14 mouse cellular contexts compared by ENCODE assay signal in the genomic region with DNA sequence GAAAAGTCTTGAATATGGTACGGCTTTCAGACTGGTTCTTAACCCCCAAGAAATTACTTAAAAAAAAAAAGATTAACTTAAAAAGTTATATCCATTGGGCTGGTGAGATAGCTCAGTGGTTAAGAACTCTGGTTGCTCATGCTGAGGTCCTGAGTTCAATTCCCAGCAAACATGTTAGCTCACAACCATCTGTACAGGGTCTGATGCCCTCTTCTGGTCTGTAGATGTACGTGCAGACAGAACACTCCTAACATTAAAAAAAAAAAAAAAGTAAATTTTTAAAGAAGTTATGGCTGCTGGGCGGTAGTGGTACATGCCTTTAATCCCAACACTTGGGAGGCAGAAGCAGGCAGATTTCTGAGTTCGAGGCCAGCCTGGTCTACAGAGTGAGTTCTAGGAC. TPM values are rescaled to one million over a fixed set of nuclear protein-coding genes. Genes with fewer than 3 reads are reported as not detected.
A peak's percentile ranks its signal among the peaks of the same experiment; 100 is the strongest.
DNase-seq lines count a peak whose midpoint lies in the region; ATAC-seq and TF ChIP-seq lines count a peak whose summit lies in the region.
"Had no signal": no experiment of that assay in that cellular context is flagged by ENCODE, and none has a peak within 500 bp of the region (broad histone marks: within the 10 kb centered on the region; RNA-seq: fewer than 3 reads in every experiment).

No protein-coding gene starts in this region.

- peaks cover 37% of the 10 kb centered on the region for H3K36me3 ChIP-seq in liver, adult 2 months (ENCODE audit: control insufficient read depth, insufficient read depth, low read length)
- H3K36me3 ChIP-seq in liver, embryonic 11.5 days (ENCODE audit: control insufficient read depth, insufficient read depth, low read length): peaks cover 21% of the 10 kb centered on the region; the same call in 1 of the 2 replicates

- H3K79me2 ChIP-seq in liver, adult 2 months (ENCODE audit: control insufficient read depth, insufficient read depth, low read length): no peaks in the 10 kb centered on the region

- TF ChIP-seq CTCF in cerebellum, adult 2 months (IDR thresholded peaks at IDR 0.05; ENCODE audit: borderline replicate concordance, insufficient read depth, low read depth, low read length): 0 out of 2 replicates have a peak, but pooled peaks have one; percentile 13
- TF ChIP-seq CTCF in liver, adult 2 months (IDR thresholded peaks at IDR 0.05; ENCODE audit: low read depth, low read length): 0 out of 2 replicates have a peak, but pooled peaks have one; percentile 9

- H3K27ac ChIP-seq in cerebellum, adult 2 months (ENCODE audit: insufficient read depth, low read length): no peak overlapping the region
- no peak overlapping the region for H3K27ac ChIP-seq in liver, adult 2 months (replicated peaks; ENCODE audit: insufficient read depth, low read depth, low read length)
- no peak overlapping the region for H3K27ac ChIP-seq in liver, embryonic 11.5 days (ENCODE audit: low read depth, low read length)
- H3K27ac ChIP-seq: hindbrain, embryonic 15.5 days; liver, embryonic 15.5 days; neural tube, embryonic 12.5 days had no signal

- no peaks in the 10 kb centered on the region for H3K9me3 ChIP-seq in liver, embryonic 11.5 days (ENCODE audit: control insufficient read depth, low read length)
- H3K9me3 ChIP-seq: hindbrain, embryonic 15.5 days; liver, embryonic 15.5 days; neural tube, embryonic 12.5 days had no signal

- no peak for ATAC-seq in liver, embryonic 11.5 days (replicated peaks; ENCODE audit: low FRiP score)
- peak; percentile 66 for ATAC-seq in megakaryocyte progenitor cell, adult 5-6 weeks (replicated peaks; ENCODE audit: poor library complexity)

- 93% methylated on average over 4 of the region's 4 CpGs for WGBS in cerebellum, adult 2 months
- WGBS in liver, adult 2 months: 87% methylated on average over 4 of the region's 4 CpGs
- 85% methylated on average over 4 of the region's 4 CpGs for WGBS in liver, embryonic 11.5 days

- H3K4me3 ChIP-seq in cerebellum, adult 2 months (replicated peaks; ENCODE audit: insufficient read depth, low read depth, low read length): no peak overlapping the region
- H3K4me3 ChIP-seq in liver, adult 2 months (ENCODE audit: insufficient read depth, low read depth, low read length): no peak overlapping the region
- no peak overlapping the region for H3K4me3 ChIP-seq in liver, embryonic 11.5 days (ENCODE audit: low read depth, low read length)
- H3K4me3 ChIP-seq: hindbrain, embryonic 15.5 days; liver, embryonic 15.5 days; neural tube, embryonic 12.5 days had no signal

- H3K27me3 ChIP-seq in cerebellum, adult 2 months (ENCODE audit: control insufficient read depth, insufficient read depth, low read length): no peaks in the 10 kb centered on the region
- no peaks in the 10 kb centered on the region for H3K27me3 ChIP-seq in liver, adult 2 months (ENCODE audit: control insufficient read depth, insufficient read depth, low read length)
- H3K27me3 ChIP-seq in liver, embryonic 11.5 days (replicated peaks; ENCODE audit: control insufficient read depth, insufficient read depth, low read length): no peaks in the 10 kb centered on the region
- H3K27me3 ChIP-seq: hindbrain, embryonic 15.5 days; liver, embryonic 15.5 days; neural tube, embryonic 12.5 days had no signal

- DNase-seq in cerebellum, adult 2 months: no peak
- no peak for DNase-seq in cerebellum, adult 11-12 months
- DNase-seq in liver, adult 2 months (ENCODE audit: extremely low read depth, low read depth, low spot score): no peak
- DNase-seq in liver, embryonic 11.5 days (ENCODE audit: low spot score): no peak
- peak; percentile 22 for DNase-seq in NIH3T3 (ENCODE audit: low read depth)
- no peak for DNase-seq in natural killer cell, adult 2 months (ENCODE audit: low spot score in 2 of 2)
- DNase-seq in cerebellum, adult 8-10 months: no peak
- DNase-seq: cerebellum, postnatal 25 days; kidney, postnatal 14 days had no signal

- no peak overlapping the region for H3K9ac ChIP-seq in liver, adult 2 months (ENCODE audit: low read depth, low read length)
- H3K9ac ChIP-seq in liver, embryonic 11.5 days (ENCODE audit: low read depth, low read length): no peak overlapping the region
- H3K9ac ChIP-seq: hindbrain, embryonic 15.5 days; liver, embryonic 15.5 days; neural tube, embryonic 12.5 days had no signal

- no peak for TF ChIP-seq POLR2A in cerebellum, adult 2 months (IDR thresholded peaks at IDR 0.05; ENCODE audit: borderline replicate concordance, insufficient read depth, low read length)
- no peak for TF ChIP-seq POLR2A in liver, adult 2 months (IDR thresholded peaks at IDR 0.05; ENCODE audit: extremely low read depth, insufficient read depth, low read length)

- no peak overlapping the region for H3K4me2 ChIP-seq in liver, embryonic 11.5 days
- H3K4me2 ChIP-seq: hindbrain, embryonic 15.5 days; liver, embryonic 15.5 days; neural tube, embryonic 12.5 days had no signal

- no peaks in the 10 kb centered on the region for H3K4me1 ChIP-seq in cerebellum, adult 2 months (ENCODE audit: control insufficient read depth, insufficient read depth, low read length)
- H3K4me1 ChIP-seq in liver, adult 2 months (ENCODE audit: control insufficient read depth, insufficient read depth, low read length): no peaks in the 10 kb centered on the region
- no peaks in the 10 kb centered on the region for H3K4me1 ChIP-seq in liver, embryonic 11.5 days (replicated peaks; ENCODE audit: control insufficient read depth, insufficient read depth, low read length)
- H3K4me1 ChIP-seq: hindbrain, embryonic 15.5 days; liver, embryonic 15.5 days; neural tube, embryonic 12.5 days had no signal

RNA-seq across cellular contexts. Expression of gene 1700022I11Rik, which starts 8.7 kb away (rescaled TPM):
- not detected in 2 replicates for polyA plus RNA-seq in cerebellum, adult 2 months (2012; rRNA removed)
- total RNA-seq in liver, adult 2 months (2014; rRNA removed): not detected in 2 replicates
- not detected in 2 replicates for polyA plus RNA-seq in liver, adult 2 months (2012; rRNA removed)
- 0.41 and 0.53 TPM in 2 replicates for polyA plus RNA-seq in liver, embryonic 11.5 days (2014; fragmentation: Nextera tagmentation; extraction: Ambion mirVana)
- not detected in 2 replicates for total RNA-seq in megakaryocyte progenitor cell, adult 5-6 weeks (2015)
- 0.37 and 0.41 TPM in 2 replicates for total RNA-seq in megakaryocyte progenitor cell, adult 5-6 weeks (2017)
- total RNA-seq: left cerebral cortex, adult 18-20 months had no signal

RNA-seq across cellular contexts. Expression of gene Vcp, which starts 22.2 kb away (rescaled TPM):
- 196 and 200 TPM in 2 replicates for polyA plus RNA-seq in cerebellum, adult 2 months (2012; rRNA removed)
- 182 and 216 TPM in 2 replicates for total RNA-seq in liver, adult 2 months (2014; rRNA removed)
- polyA plus RNA-seq in liver, adult 2 months (2012; rRNA removed): 157 and 163 TPM in 2 replicates
- 452 and 513 TPM in 2 replicates for polyA plus RNA-seq in liver, embryonic 11.5 days (2014; fragmentation: Nextera tagmentation; extraction: Ambion mirVana)
- 126 and 153 TPM in 2 replicates for total RNA-seq in megakaryocyte progenitor cell, adult 5-6 weeks (2015)
- total RNA-seq in megakaryocyte progenitor cell, adult 5-6 weeks (2017): 268 and 294 TPM in 2 replicates

RNA-seq across cellular contexts. Expression of gene Dnajb5, which starts 28.4 kb away (rescaled TPM):
- polyA plus RNA-seq in cerebellum, adult 2 months (2012; rRNA removed): 55.0 and 58.7 TPM in 2 replicates
- 0.83 and 1.7 TPM in 2 replicates for total RNA-seq in liver, adult 2 months (2014; rRNA removed)
- polyA plus RNA-seq in liver, adult 2 months (2012; rRNA removed): 2.8 TPM in 2 replicates
- polyA plus RNA-seq in liver, embryonic 11.5 days (2014; fragmentation: Nextera tagmentation; extraction: Ambion mirVana): 2.0 and 3.0 TPM in 2 replicates
- total RNA-seq in megakaryocyte progenitor cell, adult 5-6 weeks (2015): 2.2 and 4.5 TPM in 2 replicates
- total RNA-seq in megakaryocyte progenitor cell, adult 5-6 weeks (2017): 0.98 and 1.1 TPM in 2 replicates

RNA-seq across cellular contexts. Expression of gene Fancg, which starts 32.2 kb away (rescaled TPM):
- 36.2 and 36.7 TPM in 2 replicates for polyA plus RNA-seq in cerebellum, adult 2 months (2012; rRNA removed)
- total RNA-seq in liver, adult 2 months (2014; rRNA removed): 1.2 and 2.1 TPM in 2 replicates
- 2.2 and 2.9 TPM in 2 replicates for polyA plus RNA-seq in liver, adult 2 months (2012; rRNA removed)
- 18.2 and 18.6 TPM in 2 replicates for polyA plus RNA-seq in liver, embryonic 11.5 days (2014; fragmentation: Nextera tagmentation; extraction: Ambion mirVana)
- total RNA-seq in megakaryocyte progenitor cell, adult 5-6 weeks (2015): 18.3 and 19.3 TPM in 2 replicates
- 12.3 and 17.8 TPM in 2 replicates for total RNA-seq in megakaryocyte progenitor cell, adult 5-6 weeks (2017)

RNA-seq across cellular contexts. Expression of gene Pigo, which starts 47.6 kb away (rescaled TPM):
- polyA plus RNA-seq in cerebellum, adult 2 months (2012; rRNA removed): 35.8 and 35.9 TPM in 2 replicates
- total RNA-seq in liver, adult 2 months (2014; rRNA removed): 6.9 and 7.2 TPM in 2 replicates
- 11.0 and 14.0 TPM in 2 replicates for polyA plus RNA-seq in liver, adult 2 months (2012; rRNA removed)
- polyA plus RNA-seq in liver, embryonic 11.5 days (2014; fragmentation: Nextera tagmentation; extraction: Ambion mirVana): 22.5 and 23.3 TPM in 2 replicates
- 8.6 and 13.2 TPM in 2 replicates for total RNA-seq in megakaryocyte progenitor cell, adult 5-6 weeks (2015)
- total RNA-seq in megakaryocyte progenitor cell, adult 5-6 weeks (2017): 4.7 and 8.9 TPM in 2 replicates

Comparison
In these comparisons a context has a peak if more than half of its experiments do, and no peak if none do; other contexts are left out.
1. RNA of gene Dnajb5, which starts 28.4 kb away (polyA plus RNA-seq): 55.0 to 58.7 TPM in cerebellum, adult 2 months; 2.0 to 3.0 TPM in liver, embryonic 11.5 days and 2.8 TPM in liver, adult 2 months; every median in the first group is over 10 times any median in the second.